Mouse (Mus musculus) lung, postnatal 0 days (tissue): ENCODE results near the gene Grb10.

Source experiments
- CTCF ChIP-seq: IDR thresholded peaks from 2 replicates; pipeline ENCODE4 v1.5.1; 2016; ENCODE audit warnings: antibody characterized with exemption, mild to moderate bottlenecking
- EP300 ChIP-seq: IDR thresholded peaks from 2 replicates; pipeline ENCODE4 v1.6.1; 2016; ENCODE audit warnings: antibody characterized with exemption, mild to moderate bottlenecking, control low read depth

DNA sequence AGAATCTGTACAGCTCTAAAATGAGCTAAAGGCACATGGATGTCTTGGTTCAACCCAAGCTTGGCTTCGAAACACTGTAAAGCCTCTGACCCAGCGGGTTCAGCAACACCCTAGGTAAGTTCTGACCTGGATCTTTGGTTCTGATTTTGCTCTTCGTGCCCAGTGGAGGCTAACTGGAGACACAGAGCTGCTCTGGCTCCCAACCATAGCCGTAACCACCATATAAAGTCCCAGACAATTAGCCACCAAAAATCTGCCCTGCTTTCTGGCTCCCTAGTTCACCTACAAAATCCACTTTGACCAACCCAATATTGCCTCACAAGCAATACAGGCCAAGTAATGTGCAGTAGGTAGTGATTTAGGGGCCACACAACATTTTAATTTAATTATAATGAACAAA, 3.7 kb downstream of the Grb10 start:
- TF ChIP-seq CTCF (no peak), EP300 (no peak)
